Mouse (Mus musculus) stomach, postnatal 0 days (tissue): Measurements from ENCODE around the gene Nsd1.

Source experiments
- CTCF ChIP-seq: IDR thresholded peaks from 2 replicates; pipeline ENCODE4 v1.5.1; 2016; ENCODE audit warnings: antibody characterized with exemption, low read depth, mild to moderate bottlenecking, moderate library complexity
- EP300 ChIP-seq: optimal IDR thresholded peaks from 2 replicates; pipeline ENCODE3; 2016; ENCODE audit warnings: antibody characterized with exemption

DNA sequence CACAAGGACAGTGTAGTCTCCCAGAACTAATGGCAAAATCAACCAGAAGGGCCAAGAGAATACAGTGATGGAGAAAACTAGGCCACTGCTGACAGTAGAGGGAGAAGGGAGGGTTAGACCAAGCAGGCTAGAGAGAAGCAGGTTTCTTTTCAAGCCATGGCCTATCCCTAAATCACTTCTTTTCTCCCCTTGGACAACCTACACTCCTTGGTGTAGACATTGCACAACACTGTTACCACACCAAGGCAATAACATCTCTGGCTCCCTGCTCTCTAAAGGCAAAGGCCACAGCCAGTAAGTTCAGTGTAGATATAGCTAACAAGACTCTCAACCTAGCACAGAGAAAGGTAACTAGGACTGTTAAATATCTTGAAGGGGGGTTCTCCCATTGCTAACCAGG lies 151.6 kb downstream of the Nsd1 start:
- TF ChIP-seq CTCF = no peak
- TF ChIP-seq EP300 = no peak
